Mouse (Mus musculus) G1E (cell line): ENCODE results near the gene Zdhhc25. TPM values are rescaled to one million over a fixed set of nuclear protein-coding genes. Genes with fewer than 3 reads are reported as not detected.

Experiments
- ATAC-seq: 2 replicates; pipeline ENCODE4 v1.8.0; 2016; ENCODE audit warnings: mild to moderate bottlenecking; ENCODE audit not compliant: insufficient number of reproducible peaks, poor library complexity, low FRiP score, severe bottlenecking; ENCODE audit errors: extremely low read depth
- DNase-seq: peaks from one replicate; pipeline ENCODE4 v3.0.0; 2012; ENCODE audit warnings: low spot score
- H3K27me3 ChIP-seq: 2 replicates; pipeline ENCODE4 v1.6.1; 2012; ENCODE audit warnings: mild to moderate bottlenecking, low read length, inconsistent platforms; ENCODE audit not compliant: insufficient read depth
- H3K36me3 ChIP-seq: replicated peaks from 2 replicates; pipeline ENCODE3; 2012; ENCODE audit warnings: mild to moderate bottlenecking, inconsistent platforms
- H3K4me1 ChIP-seq: 2 replicates; pipeline ENCODE4 v1.6.1; 2012; ENCODE audit warnings: low read depth, low read length, inconsistent platforms, mixed read lengths; ENCODE audit not compliant: insufficient read depth
- H3K4me3 ChIP-seq: 2 replicates; pipeline ENCODE4 v1.5.1; 2012; ENCODE audit warnings: low read depth, mild to moderate bottlenecking, inconsistent platforms, low read length, moderate library complexity, mixed read lengths
- H3K9me3 ChIP-seq: replicated peaks from 2 replicates; pipeline ENCODE4 v1.6.1; 2012; ENCODE audit warnings: inconsistent platforms
- CTCF ChIP-seq: IDR thresholded peaks from 2 replicates; pipeline ENCODE4 v1.5.1; 2012; ENCODE audit warnings: low read depth, low read length, inconsistent platforms, mixed read lengths
- GATA1 ChIP-seq: IDR thresholded peaks from 2 replicates; pipeline ENCODE4 v1.6.1; 2012; ENCODE audit warnings: borderline replicate concordance, low read length, inconsistent platforms, mixed read lengths
- GATA2 ChIP-seq: IDR thresholded peaks from 2 replicates; pipeline ENCODE4 v1.6.1; 2012; ENCODE audit warnings: low read depth, low read length, inconsistent platforms, borderline replicate concordance
- POLR2AphosphoS5 ChIP-seq: IDR thresholded peaks from 2 replicates; pipeline ENCODE4 v1.6.1; 2012; ENCODE audit warnings: low read depth, low read length, inconsistent platforms; ENCODE audit not compliant: insufficient replicate concordance
- TAL1 ChIP-seq: conservative IDR thresholded peaks from 2 replicates; pipeline ENCODE4 v1.6.1; 2012; ENCODE audit warnings: low read depth, low read length, inconsistent platforms, mixed read lengths
- polyA plus RNA-seq: library from polyadenylated mRNA; stranded (reverse); fragments of >175 nt; gene quantifications from 2 replicates; pipeline ENCODE4 v1.2.3, GENCODE M21; 2012
- total RNA-seq, 2 experiments: library from RNA; stranded (forward) in 1 of 2; stranded (reverse) in 1 of 2; fragments of 200-1000 nt in 1 of 2; fragments of >200 nt in 1 of 2; fragmentation: Nextera tagmentation in 1 of 2; gene quantifications; 2 replicates each; pipeline ENCODE4 v1.2.3; 2014 to 2017

Gene Zdhhc25
- total and polyA plus RNA-seq, 3 experiments = 0.16 TPM; not detected in 2

GRCm38 (mm10) chr15:88625303-88626066 lies 25.4 kb downstream of the Zdhhc25 start:
- TF ChIP-seq GATA1 (no peak), GATA2 (no peak), POLR2AphosphoS5 (no peak), TAL1 (no peak), CTCF (no peak)
- DNase-seq (no peak), ATAC-seq (no peak)
- H3K36me3 ChIP-seq = no peaks in the 10 kb centered on the region
- H3K9me3 ChIP-seq = peaks cover 57% of the 10 kb centered on the region
- no peak overlapping the region for H3K4me3 ChIP-seq
- H3K4me1 ChIP-seq = no peaks in the 10 kb centered on the region
- H3K27me3 ChIP-seq = no peaks in the 10 kb centered on the region

- no peak for TF ChIP-seq GATA2
- no peak for TF ChIP-seq TAL1
- no peak for TF ChIP-seq POLR2AphosphoS5
- TF ChIP-seq CTCF = no peak
- no peak for TF ChIP-seq GATA1
- no peaks in the 10 kb centered on the region for H3K27me3 ChIP-seq
- DNase-seq = no peak
Measured at GRCm38 (mm10) chr15:88626886-88627488, 26.9 kb downstream of the Zdhhc25 start.

GRCm38 (mm10) chr15:88628801-88629356 lies 28.8 kb downstream of the Zdhhc25 start:
- DNase-seq (no peak), ATAC-seq (no peak)
- Histone ChIP-seq H3K36me3 (no peaks in the 10 kb centered on the region), H3K4me3 (no peak overlapping the region), H3K9me3 (peaks cover 47% of the 10 kb centered on the region), H3K4me1 (no peaks in the 10 kb centered on the region), H3K27me3 (no peaks in the 10 kb centered on the region)
- no peak for TF ChIP-seq CTCF
- no peak for TF ChIP-seq POLR2AphosphoS5
- no peak for TF ChIP-seq GATA1
- no peak for TF ChIP-seq GATA2
- no peak for TF ChIP-seq TAL1

More at GRCm38 (mm10) chr15:88626886-88627488, 26.9 kb downstream of the Zdhhc25 start:
- ATAC-seq = no peak
- Histone ChIP-seq H3K9me3 (peaks cover 52% of the 10 kb centered on the region), H3K4me3 (no peak overlapping the region), H3K4me1 (no peaks in the 10 kb centered on the region), H3K36me3 (no peaks in the 10 kb centered on the region)

- no peaks in the 10 kb centered on the region for H3K36me3 ChIP-seq
- H3K4me1 ChIP-seq = no peaks in the 10 kb centered on the region
- no peak for DNase-seq
Measured at GRCm38 (mm10) chr15:88635205-88635604, 35.1 kb downstream of the Zdhhc25 start.

GRCm38 (mm10) chr15:88651019-88651418 lies 50.9 kb downstream of the Zdhhc25 start:
- H3K9me3 ChIP-seq = peaks cover 33% of the 10 kb centered on the region
- DNase-seq = no peak
- no peak for ATAC-seq
- no peak overlapping the region for H3K4me3 ChIP-seq
- H3K27me3 ChIP-seq = no peaks in the 10 kb centered on the region
- TF ChIP-seq GATA2 = no peak
- TF ChIP-seq CTCF = 0 out of 2 replicates have a peak, but pooled peaks have one; percentile 9
- no peaks in the 10 kb centered on the region for H3K36me3 ChIP-seq
- H3K4me1 ChIP-seq = no peaks in the 10 kb centered on the region

More at GRCm38 (mm10) chr15:88635205-88635604, 35.1 kb downstream of the Zdhhc25 start:
- H3K4me3 ChIP-seq = no peak overlapping the region
- no peak for TF ChIP-seq POLR2AphosphoS5
- no peak for TF ChIP-seq CTCF
- no peak for TF ChIP-seq TAL1
- TF ChIP-seq GATA1 = no peak
- TF ChIP-seq GATA2 = no peak
- H3K27me3 ChIP-seq = no peaks in the 10 kb centered on the region
- ATAC-seq = no peak
- H3K9me3 ChIP-seq = peaks cover 37% of the 10 kb centered on the region

Other genes starting within 250 kb of the Zdhhc25 start
- gene Brd1, start 133.9 kb downstream of the Zdhhc25 start, total RNA-seq (2014; fragmentation: Nextera tagmentation) = 52.4 and 59.4 TPM in 2 replicates
- 51.8 and 64.0 TPM in 2 replicates for gene Brd1, start 133.9 kb downstream of the Zdhhc25 start, total RNA-seq (2017)
- gene Brd1, start 133.9 kb downstream of the Zdhhc25 start, polyA plus RNA-seq = 38.6 and 49.8 TPM in 2 replicates
- gene Zbed4, start 151.4 kb downstream of the Zdhhc25 start, total RNA-seq (2014; fragmentation: Nextera tagmentation) = 37.2 and 48.6 TPM in 2 replicates
- 40.8 and 43.3 TPM in 2 replicates for gene Zbed4, start 151.4 kb downstream of the Zdhhc25 start, total RNA-seq (2017)
- 11.0 and 11.6 TPM in 2 replicates for gene Zbed4, start 151.4 kb downstream of the Zdhhc25 start, polyA plus RNA-seq
- 18.1 and 24.0 TPM in 2 replicates for gene Alg12, start 219.0 kb downstream of the Zdhhc25 start, total RNA-seq (2014; fragmentation: Nextera tagmentation)
- 7.0 and 7.8 TPM in 2 replicates for gene Alg12, start 219.0 kb downstream of the Zdhhc25 start, total RNA-seq (2017)
- gene Alg12, start 219.0 kb downstream of the Zdhhc25 start, polyA plus RNA-seq = 2.7 and 4.8 TPM in 2 replicates
- gene Creld2, start 219.3 kb downstream of the Zdhhc25 start, total RNA-seq (2014; fragmentation: Nextera tagmentation) = 8.5 and 10.8 TPM in 2 replicates
- gene Creld2, start 219.3 kb downstream of the Zdhhc25 start, total RNA-seq (2017) = 25.8 and 26.7 TPM in 2 replicates
- gene Creld2, start 219.3 kb downstream of the Zdhhc25 start, polyA plus RNA-seq = 12.3 and 16.5 TPM in 2 replicates